Mouse (Mus musculus) neural tube, embryonic 15.5 days (tissue): Measurements from ENCODE around the gene Pcnx3. TPM values are rescaled to one million over a fixed set of nuclear protein-coding genes. Genes with fewer than 3 reads are reported as not detected.

Source experiments
- ATAC-seq: fragments of 200-750 bp; cut with Nextera tagmentation; 2 replicates; pipeline ENCODE4 v1.8.0; 2017; ENCODE audit warnings: mild to moderate bottlenecking, moderate TSS enrichment, moderate library complexity; ENCODE audit not compliant: low FRiP score
- H3K27ac ChIP-seq: fragments of 300-500 bp; sonication (generic); replicated peaks from 2 replicates; pipeline ENCODE4 v1.5.1; 2015; ENCODE audit warnings: mild to moderate bottlenecking, inconsistent platforms
- H3K27me3 ChIP-seq: fragments of 300-500 bp; sonication (generic); replicated peaks from 2 replicates; pipeline ENCODE4 v1.6.1; 2015; ENCODE audit warnings: inconsistent platforms
- H3K36me3 ChIP-seq: fragments of 300-500 bp; sonication (generic); 2 replicates; pipeline ENCODE4 v1.6.1; 2015; ENCODE audit warnings: inconsistent platforms
- H3K4me1 ChIP-seq: fragments of 300-500 bp; sonication (generic); 2 replicates; pipeline ENCODE4 v1.6.1; 2015; ENCODE audit warnings: inconsistent platforms
- H3K4me2 ChIP-seq: fragments of 300-500 bp; sonication (generic); 2 replicates; pipeline ENCODE4 v1.6.1; 2015; ENCODE audit warnings: inconsistent platforms, mild to moderate bottlenecking, moderate library complexity
- H3K4me3 ChIP-seq: fragments of 300-500 bp; sonication (generic); replicated peaks from 2 replicates; pipeline ENCODE4 v1.5.1; 2015; ENCODE audit warnings: mild to moderate bottlenecking, inconsistent platforms
- H3K9ac ChIP-seq: fragments of 300-500 bp; sonication (generic); replicated peaks from 2 replicates; pipeline ENCODE4 v1.6.1; 2015; ENCODE audit warnings: mild to moderate bottlenecking, inconsistent platforms
- H3K9me3 ChIP-seq: fragments of 300-500 bp; sonication (generic); replicated peaks from 2 replicates; pipeline ENCODE4 v1.6.1; 2016; ENCODE audit warnings: inconsistent platforms
- WGBS: fragments of 180-500 bp; shearing (Covaris S2); methylation state at CpG from one replicate; pipeline ENCODE4 v1.1.7; 2015; ENCODE audit warnings: mixed read lengths; 5-methylcytosine and 5-hydroxymethylcytosine counted together
- polyA plus RNA-seq: library from polyadenylated mRNA; unstranded; fragments of >200 nt; fragmentation: Nextera tagmentation; extraction: Ambion mirVana; gene quantifications from 2 replicates; pipeline ENCODE4 v1.2.1, GENCODE M21; 2015

Pcnx3 gene
- polyA plus RNA-seq, 1 experiment from 2014 or later, result 23.4 TPM

- no peak overlapping the region for H3K4me2 ChIP-seq
- H3K27ac ChIP-seq, result no peak overlapping the region
- 94% methylated on average over 15 of the region's 15 CpGs for WGBS
- H3K4me3 ChIP-seq, result no peak overlapping the region
- no peaks in the 10 kb centered on the region for H3K9me3 ChIP-seq
- H3K4me1 ChIP-seq, result peaks cover 19% of the 10 kb centered on the region
- H3K9ac ChIP-seq, result no peak overlapping the region
- peaks cover 57% of the 10 kb centered on the region for H3K36me3 ChIP-seq
- no peak for ATAC-seq
- no peaks in the 10 kb centered on the region for H3K27me3 ChIP-seq
Observed at GRCm38 (mm10) chr19:5665465-5665864, 23.2 kb downstream of the Pcnx3 start.

DNA sequence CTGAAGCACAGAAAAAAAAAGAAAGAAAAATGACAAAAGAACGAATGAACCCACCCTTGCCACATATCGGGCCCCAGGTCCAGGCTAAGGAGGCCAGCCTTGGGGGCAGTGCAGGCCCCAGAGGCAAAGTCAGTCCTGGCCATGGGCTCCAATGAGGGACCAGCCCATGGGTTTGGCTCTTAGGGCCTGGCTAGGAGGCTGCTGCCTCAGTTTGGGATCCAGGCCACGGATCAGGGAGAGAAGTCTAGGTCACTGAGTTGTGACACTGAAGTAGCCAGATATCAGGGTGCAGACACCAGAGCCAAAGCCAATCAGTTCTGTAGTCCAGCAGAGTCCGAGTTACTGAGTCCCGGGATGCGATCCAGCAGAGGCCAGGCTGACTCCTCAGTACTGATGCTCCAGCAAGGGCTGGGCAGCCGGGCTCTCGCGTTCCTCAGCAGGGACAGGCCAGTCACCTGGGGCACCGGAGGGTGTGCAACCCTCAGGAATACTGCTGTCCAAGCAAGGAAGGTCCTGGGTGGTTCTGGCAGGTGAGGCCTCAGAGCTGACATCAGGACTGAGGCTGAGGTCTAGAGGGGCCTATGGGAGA, 23.9 kb downstream of the Pcnx3 start:
- H3K9ac ChIP-seq, result no peak overlapping the region
- H3K27me3 ChIP-seq, result no peaks in the 10 kb centered on the region
- H3K4me3 ChIP-seq, result no peak overlapping the region
- no peaks in the 10 kb centered on the region for H3K9me3 ChIP-seq
- H3K4me1 ChIP-seq, result peaks cover 19% of the 10 kb centered on the region
- no peak overlapping the region for H3K27ac ChIP-seq
- ATAC-seq, result no peak
- H3K4me2 ChIP-seq, result no peak overlapping the region
- H3K36me3 ChIP-seq, result peaks cover 50% of the 10 kb centered on the region
- WGBS, result 95% methylated on average over 10 of the region's 10 CpGs

DNA sequence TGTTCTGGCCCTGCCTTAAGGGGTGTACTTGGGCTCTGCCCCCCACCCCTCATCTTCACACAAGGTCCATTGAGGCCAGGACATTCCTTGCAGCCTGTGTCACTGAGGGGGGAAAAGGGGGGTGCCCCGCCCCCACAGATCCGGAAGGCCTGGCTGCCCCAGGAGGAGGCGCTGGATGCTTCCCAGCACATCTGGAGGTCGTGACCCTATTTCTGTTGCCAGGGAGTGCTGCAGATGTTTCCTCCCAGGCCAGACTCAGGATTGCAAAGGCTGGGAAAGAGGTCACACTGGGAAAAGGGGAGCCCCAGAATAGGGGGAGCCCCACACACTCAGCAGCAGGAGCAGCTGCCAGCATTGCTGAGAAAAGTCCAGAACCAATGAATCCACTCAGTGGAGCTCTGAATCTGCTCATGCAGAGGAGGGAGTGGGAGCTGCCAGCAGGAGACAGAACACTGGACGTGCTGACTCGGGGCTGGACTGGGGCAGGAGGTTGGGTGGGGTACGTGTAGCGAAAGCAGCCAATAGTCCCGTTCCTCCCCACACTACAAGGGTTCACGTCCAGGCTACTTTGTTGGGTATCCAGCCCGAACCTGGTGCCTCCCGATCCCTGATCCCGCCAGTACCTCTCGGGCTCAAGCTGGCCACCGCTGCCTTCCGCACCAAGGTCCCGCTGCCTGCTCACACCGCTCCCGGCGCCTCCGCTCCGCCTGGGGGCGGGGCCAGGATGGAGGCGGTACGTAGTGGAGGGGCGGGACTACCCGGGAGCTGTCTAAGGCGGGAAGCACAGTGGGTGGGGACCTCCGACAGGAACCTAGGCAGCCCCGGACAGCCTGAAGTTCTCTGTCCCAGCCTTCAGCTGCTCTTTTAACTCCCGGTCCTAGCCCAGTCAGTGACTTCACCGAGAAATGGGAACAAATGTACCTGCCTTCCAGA, 25.5 kb downstream of the Pcnx3 start, which contains the start of gene Sipa1:
Gene Sipa1 (minus strand): TSS at position 727 of the 933 bp plus-strand sequence.
- Histone ChIP-seq H3K4me1 (peaks cover 19% of the 10 kb centered on the region), H3K4me2 (peak within 1 kb of the TSS; percentile 56), H3K36me3 (peaks cover 37% of the 10 kb centered on the region), H3K9ac (peak within 1 kb of the TSS; percentile 43), H3K4me3 (peak within 1 kb of the TSS; percentile 42), H3K27me3 (no peaks in the 10 kb centered on the region), H3K27ac (peak within 1 kb of the TSS; percentile 77), H3K9me3 (no peaks in the 10 kb centered on the region)
- 2% methylated on average over 32 of the region's 32 CpGs for WGBS
- peak; percentile 86 for ATAC-seq

GRCm38 (mm10) chr19:5662310-5662709, 26.4 kb downstream of the Pcnx3 start:
- Histone ChIP-seq H3K9me3 (no peaks in the 10 kb centered on the region), H3K4me3 (peak overlapping the region; percentile 42), H3K27me3 (no peaks in the 10 kb centered on the region), H3K4me1 (peaks cover 19% of the 10 kb centered on the region), H3K36me3 (peaks cover 28% of the 10 kb centered on the region), H3K27ac (peak overlapping the region; percentile 77), H3K9ac (no peak overlapping the region), H3K4me2 (peak overlapping the region; percentile 56)
- no peak for ATAC-seq
- WGBS, result 71% methylated on average over 8 of the region's 8 CpGs

DNA sequence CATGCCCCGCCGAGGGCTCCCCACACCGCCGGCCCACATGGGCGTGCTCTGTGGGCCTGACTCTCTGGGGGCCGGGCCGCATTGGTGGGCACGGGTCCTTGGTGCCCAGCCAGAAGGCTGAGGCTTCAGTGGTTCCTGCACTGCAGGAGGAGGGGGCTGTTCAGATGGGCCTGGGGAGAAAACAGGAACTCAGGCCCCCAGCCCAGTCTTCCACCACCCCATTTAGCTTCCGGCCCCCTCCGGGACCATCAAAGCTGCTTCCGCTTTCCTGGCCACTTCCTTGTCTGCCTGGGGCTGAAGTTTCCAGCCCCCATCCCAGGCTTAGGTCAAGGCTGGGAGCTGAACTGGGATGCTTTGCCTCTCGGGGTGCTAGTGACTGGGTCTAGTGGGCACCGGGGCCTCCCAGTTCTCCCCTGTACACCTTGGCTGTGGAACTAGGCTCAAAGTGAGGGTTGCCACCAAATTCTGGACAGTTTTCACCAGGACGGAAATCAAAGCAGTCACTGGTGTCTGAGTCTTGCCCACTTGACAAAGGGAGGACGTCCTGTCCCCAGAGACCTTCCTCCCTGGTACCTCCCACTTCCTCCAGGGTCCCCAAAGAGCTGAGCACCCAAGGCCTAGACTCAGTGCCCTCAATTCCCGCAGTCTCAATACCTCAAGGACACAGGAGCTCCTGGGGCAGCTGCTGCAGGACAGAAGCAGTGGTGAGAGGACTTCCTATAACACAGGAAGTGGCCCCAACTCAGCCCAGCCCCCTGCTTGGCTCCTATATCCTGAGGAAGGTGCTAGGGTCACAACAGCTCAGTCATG, 27.6 kb downstream of the Pcnx3 start:
- ATAC-seq, result no peak
- Histone ChIP-seq H3K9ac (no peak overlapping the region), H3K27ac (0 out of 2 replicates have a peak overlapping the region, but pooled peaks have one; percentile 9), H3K4me1 (peaks cover 19% of the 10 kb centered on the region), H3K9me3 (no peaks in the 10 kb centered on the region), H3K4me3 (no peak overlapping the region), H3K4me2 (peak overlapping the region; percentile 56), H3K27me3 (peaks cover 4% of the 10 kb centered on the region), H3K36me3 (peaks cover 16% of the 10 kb centered on the region)
- 89% methylated on average over 15 of the region's 16 CpGs for WGBS

DNA sequence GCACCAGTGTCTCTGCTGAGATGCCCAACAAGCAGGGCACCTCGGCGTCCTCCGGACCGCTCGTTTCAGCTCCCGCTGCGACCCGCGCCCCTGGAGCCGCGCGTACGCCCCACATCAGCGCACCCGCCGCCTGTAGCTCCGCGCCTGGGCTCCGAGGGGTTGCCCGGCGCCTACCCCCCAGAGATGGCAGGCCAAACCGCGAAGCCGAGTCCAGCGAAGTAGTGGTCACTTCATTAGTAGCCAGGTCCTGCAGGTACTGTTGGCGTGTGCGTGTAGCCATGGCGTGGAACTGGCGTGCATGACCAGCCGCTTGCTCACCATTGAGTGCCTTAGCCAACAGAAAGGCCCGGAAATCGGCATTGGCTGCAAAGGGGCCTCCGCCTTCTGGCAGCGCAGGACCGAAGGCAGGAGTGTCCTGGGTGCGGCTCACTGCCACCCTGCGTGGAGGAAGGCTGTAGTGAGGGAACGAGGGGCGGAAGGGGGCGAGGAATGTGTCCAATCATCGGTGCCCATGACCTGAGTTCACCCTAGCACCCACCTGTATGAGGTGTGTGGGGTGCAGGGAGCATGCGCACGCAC, 33.9 kb downstream of the Pcnx3 start:
- Histone ChIP-seq H3K9ac (peak overlapping the region; percentile 39; the same call in 1 of the 2 replicates), H3K27ac (no peak overlapping the region), H3K36me3 (0 out of 2 replicates have a peak, but pooled peaks cover 12% of the 10 kb centered on the region), H3K4me1 (peaks cover 15% of the 10 kb centered on the region), H3K27me3 (peaks cover 38% of the 10 kb centered on the region), H3K4me2 (peak overlapping the region; percentile 62), H3K9me3 (no peaks in the 10 kb centered on the region), H3K4me3 (peak overlapping the region; percentile 44)
- ATAC-seq, result peak; percentile 38; the same call in 1 of the 2 replicates
- WGBS, result 12% methylated on average over 43 of the region's 43 CpGs

GRCm38 (mm10) chr19:5653969-5654719, 34.6 kb downstream of the Pcnx3 start:
- H3K4me1 ChIP-seq, result peaks cover 16% of the 10 kb centered on the region
- H3K4me2 ChIP-seq, result peak overlapping the region; percentile 62
- no peak overlapping the region for H3K27ac ChIP-seq
- H3K9ac ChIP-seq, result peak overlapping the region; percentile 39; the same call in 1 of the 2 replicates
- H3K36me3 ChIP-seq, result 0 out of 2 replicates have a peak, but pooled peaks cover 12% of the 10 kb centered on the region
- peak overlapping the region; percentile 44 for H3K4me3 ChIP-seq
- H3K27me3 ChIP-seq, result peaks cover 38% of the 10 kb centered on the region
- 10% methylated on average over 62 of the region's 62 CpGs for WGBS
- ATAC-seq, result peak; percentile 71
- no peaks in the 10 kb centered on the region for H3K9me3 ChIP-seq

DNA sequence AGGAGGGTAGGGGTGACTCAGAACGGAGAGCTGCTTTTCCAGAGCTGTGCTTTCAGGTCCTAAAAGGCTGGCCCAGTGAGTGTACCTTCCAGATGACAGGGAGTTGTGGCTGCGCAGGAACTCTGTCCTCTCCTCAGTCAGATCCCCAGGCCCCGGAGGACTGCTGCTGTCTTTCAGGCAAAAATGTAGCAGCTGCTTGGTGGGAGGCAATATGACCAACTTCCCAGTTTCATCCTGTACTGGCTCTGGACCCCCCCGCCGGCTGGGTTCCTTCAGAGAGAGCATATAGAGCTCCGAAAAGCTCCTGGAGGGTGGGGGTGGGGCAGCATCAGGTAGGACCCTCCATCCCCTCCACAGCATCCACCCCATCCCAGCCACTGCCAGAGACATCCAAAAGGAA, 36.1 kb downstream of the Pcnx3 start:
- Histone ChIP-seq H3K36me3 (peaks cover 17% of the 10 kb centered on the region), H3K27me3 (peaks cover 38% of the 10 kb centered on the region), H3K9ac (no peak overlapping the region; the same call in 1 of the 2 replicates), H3K9me3 (no peaks in the 10 kb centered on the region), H3K4me1 (peaks cover 32% of the 10 kb centered on the region), H3K4me2 (no peak overlapping the region), H3K4me3 (no peak overlapping the region), H3K27ac (no peak overlapping the region)
- no peak for ATAC-seq
- WGBS, result 80% methylated on average over 6 of the region's 6 CpGs

GRCm38 (mm10) chr19:5651502-5652274, 37.0 kb downstream of the Pcnx3 start:
- no peak for ATAC-seq
- 70% methylated on average over 13 of the region's 13 CpGs for WGBS
- H3K9me3 ChIP-seq, result no peaks in the 10 kb centered on the region
- peaks cover 26% of the 10 kb centered on the region for H3K36me3 ChIP-seq
- no peak overlapping the region for H3K9ac ChIP-seq
- no peak overlapping the region for H3K4me2 ChIP-seq
- H3K27ac ChIP-seq, result no peak overlapping the region
- H3K4me3 ChIP-seq, result no peak overlapping the region
- H3K27me3 ChIP-seq, result peaks cover 38% of the 10 kb centered on the region
- peaks cover 32% of the 10 kb centered on the region for H3K4me1 ChIP-seq

GRCm38 (mm10) chr19:5649298-5649741, 39.4 kb downstream of the Pcnx3 start:
- WGBS, result 69% methylated on average over 6 of the region's 6 CpGs

More at GRCm38 (mm10) chr19:5649298-5649741, 39.4 kb downstream of the Pcnx3 start:
- H3K27me3 ChIP-seq, result peaks cover 15% of the 10 kb centered on the region
- H3K4me3 ChIP-seq, result peak overlapping the region; percentile 29
- no peaks in the 10 kb centered on the region for H3K9me3 ChIP-seq
- peak; percentile 32; the same call in 1 of the 2 replicates for ATAC-seq
- peaks cover 24% of the 10 kb centered on the region for H3K4me1 ChIP-seq
- peaks cover 49% of the 10 kb centered on the region for H3K36me3 ChIP-seq
- H3K9ac ChIP-seq, result peak overlapping the region; percentile 39
- H3K27ac ChIP-seq, result peak overlapping the region; percentile 81
- H3K4me2 ChIP-seq, result peak overlapping the region; percentile 63
